Mouse (Mus musculus): ENCODE data around the gene Map3k13. TPM values are rescaled to one million over a fixed set of nuclear protein-coding genes. Genes with fewer than 3 reads are reported as not detected.

Map3k13 gene
- polyA plus RNA-seq, 1 experiment from 2014 or later = 0.84 TPM

DNA sequence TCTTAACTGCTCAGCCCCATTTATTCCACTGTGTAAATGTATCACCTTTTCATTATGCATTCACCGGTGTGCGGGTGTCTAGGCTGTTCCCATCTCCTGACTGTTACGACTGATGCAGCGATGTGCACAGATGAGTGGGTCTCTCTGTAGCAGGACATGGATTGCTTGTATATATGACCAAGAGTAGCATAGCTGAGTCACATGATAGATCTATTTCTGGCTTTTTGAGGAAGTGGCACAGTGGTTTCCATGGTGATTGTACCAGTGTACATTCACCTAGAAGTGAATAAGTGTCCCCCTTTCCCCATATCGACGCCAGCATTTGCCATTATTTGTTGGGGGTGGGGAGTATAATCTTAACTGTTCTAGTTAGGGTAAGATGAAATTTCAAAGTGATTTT is 119.2 kb downstream of the Map3k13 start:
- peaks cover 7% of the 10 kb centered on the region; the same call in 1 of the 2 replicates for H3K4me1 ChIP-seq (replicated peaks)
- no peaks in the 10 kb centered on the region for H3K9me3 ChIP-seq (replicated peaks)
- WGBS = 88% methylated on average over 6 of the region's 6 CpGs
- peaks cover 10% of the 10 kb centered on the region; the same call in 1 of the 2 replicates for H3K36me3 ChIP-seq
- no peak overlapping the region for H3K27ac ChIP-seq (ENCODE audit: poor library complexity, severe bottlenecking)
- H3K9ac ChIP-seq = no peak overlapping the region
- H3K27me3 ChIP-seq (replicated peaks) = no peaks in the 10 kb centered on the region
- ATAC-seq (ENCODE audit: insufficient number of reproducible peaks, low FRiP score) = no peak
- H3K4me3 ChIP-seq = no peak overlapping the region
- no peak overlapping the region for H3K4me2 ChIP-seq

DNA sequence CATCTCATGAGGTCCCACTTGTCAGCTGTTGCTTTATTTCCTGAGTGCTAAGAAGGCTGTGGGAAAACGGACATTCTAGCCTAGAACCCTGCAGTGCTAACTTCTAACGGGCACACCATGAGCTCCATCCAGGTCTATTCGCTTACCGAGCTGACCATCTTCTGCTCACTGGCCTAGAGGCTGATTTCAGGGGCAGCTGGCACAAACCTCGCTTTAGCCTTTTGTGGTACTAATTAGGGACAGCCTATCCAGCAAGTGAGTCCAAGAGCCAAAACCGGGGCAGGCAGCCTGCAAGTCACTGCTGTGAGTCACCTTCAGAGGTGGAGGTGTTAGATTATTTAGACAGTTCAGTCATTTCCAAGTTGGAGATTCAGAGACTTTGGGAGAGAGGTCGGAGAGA is 122.5 kb downstream of the Map3k13 start:
- no peaks in the 10 kb centered on the region for H3K27me3 ChIP-seq (replicated peaks)
- no peak overlapping the region for H3K4me2 ChIP-seq
- H3K27ac ChIP-seq (ENCODE audit: poor library complexity, severe bottlenecking) = no peak overlapping the region
- 0 out of 2 replicates have a peak, but pooled peaks cover 5% of the 10 kb centered on the region for H3K4me1 ChIP-seq (replicated peaks)
- H3K4me3 ChIP-seq = no peak overlapping the region
- no peaks in the 10 kb centered on the region for H3K9me3 ChIP-seq (replicated peaks)
- WGBS = 65% methylated on average over 7 of the region's 7 CpGs
- H3K9ac ChIP-seq = no peak overlapping the region
- ATAC-seq (ENCODE audit: insufficient number of reproducible peaks, low FRiP score) = no peak
- peaks cover 15% of the 10 kb centered on the region for H3K36me3 ChIP-seq

DNA sequence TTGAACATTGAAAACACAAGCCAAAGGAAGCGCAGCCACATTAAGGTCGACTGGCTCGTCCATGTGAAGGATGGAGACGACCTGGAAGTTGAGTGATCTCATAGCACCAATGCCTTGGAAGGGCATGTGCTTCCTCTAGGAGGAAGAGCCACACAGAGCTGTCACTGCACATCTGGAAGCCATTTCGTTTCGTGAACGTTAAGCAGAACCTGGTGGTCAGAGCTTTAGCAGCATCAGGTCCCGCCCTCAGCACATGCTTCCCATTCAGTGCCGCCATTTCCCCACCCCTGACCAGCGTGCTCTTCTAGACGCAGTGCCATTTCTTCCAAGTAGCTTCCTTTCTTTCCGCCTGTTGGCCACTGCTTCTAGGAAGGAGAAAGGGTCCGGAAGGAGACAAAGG is 134.3 kb downstream of the Map3k13 start:
- Histone ChIP-seq H3K27me3 (replicated peaks) (no peaks in the 10 kb centered on the region), H3K9me3 (replicated peaks) (no peaks in the 10 kb centered on the region), H3K9ac (no peak overlapping the region), H3K4me2 (no peak overlapping the region), H3K4me1 (replicated peaks) (no peaks in the 10 kb centered on the region), H3K4me3 (no peak overlapping the region), H3K27ac (ENCODE audit: poor library complexity, severe bottlenecking) (no peak overlapping the region), H3K36me3 (peaks cover 21% of the 10 kb centered on the region)
- no peak for ATAC-seq (ENCODE audit: insufficient number of reproducible peaks, low FRiP score)
- WGBS = 72% methylated on average over 13 of the region's 13 CpGs

DNA sequence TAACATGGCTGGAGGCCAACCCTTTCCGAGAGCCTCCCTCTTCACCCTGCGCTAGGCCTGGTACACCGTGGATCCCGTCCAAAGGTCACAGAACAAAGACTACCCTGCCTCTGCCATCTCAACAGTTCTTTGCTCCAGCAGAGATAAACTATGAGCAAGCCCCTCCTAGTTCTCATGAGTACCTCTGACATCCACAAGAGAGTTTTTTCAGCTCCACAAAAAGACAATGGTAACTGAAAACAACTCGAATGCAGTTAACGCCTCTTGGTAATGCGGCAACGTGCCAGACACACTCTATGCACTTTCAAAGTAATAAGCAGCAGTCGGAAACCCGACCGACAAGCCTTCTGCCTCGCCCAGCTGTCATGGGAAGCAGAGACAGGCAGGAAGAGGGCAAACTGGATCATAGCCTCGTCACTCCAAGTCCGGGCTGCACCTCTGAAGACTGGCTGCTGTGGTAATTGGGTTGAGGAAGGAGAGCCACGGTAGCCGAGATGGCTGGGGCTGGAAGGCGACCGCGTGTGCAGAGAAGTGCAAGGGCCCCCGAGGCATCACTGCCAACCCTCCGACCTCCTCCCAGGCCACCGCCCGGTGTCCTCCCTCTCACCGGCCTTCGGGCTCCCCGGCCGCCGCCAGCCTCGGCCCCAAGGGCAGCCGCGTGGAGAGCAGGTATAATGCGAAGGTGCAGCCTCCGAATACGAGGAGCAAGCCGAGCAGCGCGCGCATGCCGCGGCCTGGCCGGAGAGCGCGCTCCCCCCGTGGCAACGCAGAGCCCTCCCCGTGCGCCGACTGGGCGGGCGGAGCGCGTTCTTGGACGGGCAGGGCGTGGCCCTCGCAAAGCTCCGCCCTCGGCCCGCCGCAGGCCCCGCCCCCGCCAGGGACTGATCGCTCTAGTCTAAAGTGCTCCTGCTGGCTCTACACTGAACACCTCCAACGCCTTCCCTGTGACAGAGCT is 152.9 kb downstream of the Map3k13 start, which contains the start of gene Tmem41a:
Gene Tmem41a, minus strand, starts transcription at position 792 of the 955 bp plus-strand sequence.
- H3K4me2 ChIP-seq = peak within 1 kb of the TSS; percentile 91
- H3K9ac ChIP-seq = peak within 1 kb of the TSS; percentile 80
- peak within 1 kb of the TSS; percentile 58 for H3K27ac ChIP-seq (ENCODE audit: poor library complexity, severe bottlenecking)
- H3K9me3 ChIP-seq (replicated peaks) = no peaks in the 10 kb centered on the region
- under 1% methylated on average over 63 of the region's 63 CpGs for WGBS
- peaks cover 18% of the 10 kb centered on the region for H3K4me1 ChIP-seq (replicated peaks)
- ATAC-seq (ENCODE audit: insufficient number of reproducible peaks, low FRiP score) = peak; percentile 95
- 0 out of 2 replicates have a peak, but pooled peaks cover 4% of the 10 kb centered on the region for H3K36me3 ChIP-seq
- H3K27me3 ChIP-seq (replicated peaks) = no peaks in the 10 kb centered on the region; the same call in 1 of the 2 replicates
- peak within 1 kb of the TSS; percentile 80 for H3K4me3 ChIP-seq

DNA sequence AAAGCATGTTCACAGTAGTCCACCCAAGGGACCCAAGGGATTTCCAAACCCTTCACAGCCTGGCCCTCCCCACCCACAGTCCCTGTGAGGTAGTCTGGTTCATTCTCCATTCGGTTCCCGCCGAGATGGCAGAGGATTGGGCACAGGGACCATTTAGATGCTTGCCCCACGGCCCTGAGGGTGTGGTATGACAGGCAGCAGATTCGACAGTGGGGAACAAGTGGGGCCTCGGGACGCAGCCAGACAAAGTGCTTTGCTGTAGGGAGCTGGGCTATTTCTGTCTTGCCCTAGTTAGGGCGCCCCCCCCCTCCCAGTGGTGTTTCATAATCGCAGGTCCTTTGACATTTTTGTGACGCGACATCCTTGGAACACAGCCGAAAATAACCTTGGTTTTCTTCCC is 161.4 kb downstream of the Map3k13 start:
- no peaks in the 10 kb centered on the region for H3K36me3 ChIP-seq
- H3K4me3 ChIP-seq = peak overlapping the region; percentile 24; the same call in 1 of the 2 replicates
- no peaks in the 10 kb centered on the region; the same call in 1 of the 2 replicates for H3K27me3 ChIP-seq (replicated peaks)
- peaks cover 14% of the 10 kb centered on the region for H3K4me1 ChIP-seq (replicated peaks)
- H3K9ac ChIP-seq = peak overlapping the region; percentile 66
- peak overlapping the region; percentile 59 for H3K4me2 ChIP-seq
- peak; percentile 64 for ATAC-seq (ENCODE audit: insufficient number of reproducible peaks, low FRiP score)
- 0 out of 2 replicates have a peak, but pooled peaks cover 5% of the 10 kb centered on the region for H3K9me3 ChIP-seq (replicated peaks)
- 40% methylated on average over 12 of the region's 12 CpGs for WGBS
- H3K27ac ChIP-seq (ENCODE audit: poor library complexity, severe bottlenecking) = peak overlapping the region; percentile 75; the same call in 1 of the 2 replicates

DNA sequence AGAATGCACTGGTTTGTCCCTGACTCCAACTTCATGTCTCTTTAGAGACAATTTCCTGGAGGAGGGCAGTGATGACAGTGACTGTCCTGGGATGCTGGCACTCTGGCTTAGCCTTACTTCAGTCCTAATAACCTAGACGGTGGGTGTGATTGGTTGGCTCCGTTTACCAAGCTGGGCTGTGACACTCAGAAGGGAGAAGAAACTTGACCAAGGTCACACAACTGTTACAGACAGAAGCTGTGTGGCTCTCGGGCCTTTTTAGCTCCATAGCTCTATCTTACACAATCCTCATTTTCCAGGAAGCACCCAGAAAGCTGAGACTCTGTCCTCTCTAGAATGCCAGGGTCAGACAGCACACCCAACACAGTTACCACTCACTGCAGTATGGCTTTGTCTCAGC is 171.4 kb downstream of the Map3k13 start:
- 70% methylated on average over 3 of the region's 3 CpGs for WGBS
- no peaks in the 10 kb centered on the region for H3K36me3 ChIP-seq
- H3K9me3 ChIP-seq (replicated peaks) = no peaks in the 10 kb centered on the region; the same call in 1 of the 2 replicates
- H3K4me3 ChIP-seq = no peak overlapping the region
- H3K27me3 ChIP-seq (replicated peaks) = peaks cover 3% of the 10 kb centered on the region; the same call in 1 of the 2 replicates
- H3K4me1 ChIP-seq (replicated peaks) = no peaks in the 10 kb centered on the region
- no peak overlapping the region for H3K4me2 ChIP-seq
- no peak for ATAC-seq (ENCODE audit: insufficient number of reproducible peaks, low FRiP score)
- no peak overlapping the region for H3K27ac ChIP-seq (ENCODE audit: poor library complexity, severe bottlenecking)
- H3K9ac ChIP-seq = no peak overlapping the region

DNA sequence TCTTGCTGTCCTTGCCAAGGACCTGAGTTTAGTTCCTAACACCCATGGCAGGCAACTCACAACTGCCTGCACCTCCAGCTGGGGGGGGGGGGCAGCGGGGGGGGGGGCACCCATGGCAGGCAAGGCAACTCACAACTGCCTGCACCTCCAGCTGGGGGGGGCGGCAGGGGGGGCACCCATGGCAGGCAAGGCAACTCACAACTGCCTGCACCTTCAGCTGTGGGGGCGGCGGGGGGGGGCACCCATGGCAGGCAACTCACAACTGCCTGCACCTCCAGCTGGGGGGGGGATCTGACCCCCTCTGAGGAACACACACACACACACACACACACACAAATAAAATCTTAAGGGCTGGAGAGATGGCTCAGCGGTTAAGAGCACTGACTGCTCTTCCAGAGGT is 175.7 kb downstream of the Map3k13 start:
- Histone ChIP-seq H3K9me3 (replicated peaks) (no peaks in the 10 kb centered on the region; the same call in 1 of the 2 replicates), H3K9ac (no peak overlapping the region), H3K27me3 (replicated peaks) (no peaks in the 10 kb centered on the region), H3K4me2 (no peak overlapping the region), H3K4me1 (replicated peaks) (no peaks in the 10 kb centered on the region), H3K36me3 (no peaks in the 10 kb centered on the region), H3K27ac (ENCODE audit: poor library complexity, severe bottlenecking) (no peak overlapping the region), H3K4me3 (no peak overlapping the region)
- 0 out of 2 replicates have a peak, but pooled peaks have one; percentile 39 for ATAC-seq (ENCODE audit: insufficient number of reproducible peaks, low FRiP score)
- WGBS = 81% methylated on average over 5 of the region's 5 CpGs

DNA sequence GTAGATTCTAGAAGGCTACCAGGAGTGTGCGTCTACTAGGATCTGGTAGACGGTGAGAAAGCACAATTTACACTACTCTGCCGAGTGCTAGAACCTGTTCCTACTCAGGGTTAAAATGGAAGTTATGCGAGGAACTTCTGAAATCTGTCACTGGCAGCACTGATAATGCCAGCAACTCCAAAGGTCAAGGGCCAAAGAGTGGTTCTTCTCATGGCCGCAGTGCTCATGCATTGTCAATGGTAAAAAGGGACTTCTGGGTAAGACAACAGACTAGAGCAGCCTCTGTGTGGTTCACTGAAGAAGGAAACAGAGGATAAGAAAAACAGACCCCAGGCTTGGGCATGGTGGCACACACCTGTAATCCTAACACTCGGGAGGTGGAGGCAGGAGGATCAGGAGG is 176.4 kb downstream of the Map3k13 start:
- Histone ChIP-seq H3K4me2 (no peak overlapping the region), H3K9me3 (replicated peaks) (no peaks in the 10 kb centered on the region; the same call in 1 of the 2 replicates), H3K36me3 (no peaks in the 10 kb centered on the region), H3K27me3 (replicated peaks) (0 out of 2 replicates have a peak, but pooled peaks cover 2% of the 10 kb centered on the region), H3K9ac (no peak overlapping the region), H3K4me1 (replicated peaks) (no peaks in the 10 kb centered on the region; the same call in 1 of the 2 replicates), H3K27ac (ENCODE audit: poor library complexity, severe bottlenecking) (no peak overlapping the region), H3K4me3 (no peak overlapping the region)
- no peak for ATAC-seq (ENCODE audit: insufficient number of reproducible peaks, low FRiP score)
- WGBS = 71% methylated on average over 6 of the region's 6 CpGs

DNA sequence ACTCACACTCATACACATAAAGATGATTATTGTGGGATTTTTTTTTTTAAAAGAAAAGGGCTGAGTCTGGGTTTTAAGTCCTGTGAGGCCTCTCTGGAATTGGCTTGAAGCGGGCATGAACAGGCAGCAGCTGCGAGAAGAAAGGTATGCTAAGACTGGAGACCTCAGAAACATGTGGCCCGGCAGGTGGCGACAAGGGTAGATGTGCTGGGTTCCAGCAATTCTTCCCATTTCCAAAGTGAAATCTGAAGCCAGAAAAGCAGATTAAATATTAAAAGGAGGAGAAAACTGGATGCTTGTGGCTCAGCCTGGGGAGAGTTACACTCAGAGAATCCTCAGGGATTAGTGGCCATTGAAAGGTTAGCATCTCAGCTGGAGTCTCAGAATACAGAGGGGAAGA is 177.3 kb downstream of the Map3k13 start:
- Histone ChIP-seq H3K4me1 (replicated peaks) (peaks cover 9% of the 10 kb centered on the region; the same call in 1 of the 2 replicates), H3K27ac (ENCODE audit: poor library complexity, severe bottlenecking) (no peak overlapping the region), H3K9me3 (replicated peaks) (no peaks in the 10 kb centered on the region; the same call in 1 of the 2 replicates), H3K36me3 (no peaks in the 10 kb centered on the region), H3K4me2 (no peak overlapping the region), H3K9ac (no peak overlapping the region), H3K27me3 (replicated peaks) (0 out of 2 replicates have a peak, but pooled peaks cover 5% of the 10 kb centered on the region), H3K4me3 (no peak overlapping the region)
- ATAC-seq (ENCODE audit: insufficient number of reproducible peaks, low FRiP score) = no peak
- WGBS = 66% methylated on average over 4 of the region's 4 CpGs

DNA sequence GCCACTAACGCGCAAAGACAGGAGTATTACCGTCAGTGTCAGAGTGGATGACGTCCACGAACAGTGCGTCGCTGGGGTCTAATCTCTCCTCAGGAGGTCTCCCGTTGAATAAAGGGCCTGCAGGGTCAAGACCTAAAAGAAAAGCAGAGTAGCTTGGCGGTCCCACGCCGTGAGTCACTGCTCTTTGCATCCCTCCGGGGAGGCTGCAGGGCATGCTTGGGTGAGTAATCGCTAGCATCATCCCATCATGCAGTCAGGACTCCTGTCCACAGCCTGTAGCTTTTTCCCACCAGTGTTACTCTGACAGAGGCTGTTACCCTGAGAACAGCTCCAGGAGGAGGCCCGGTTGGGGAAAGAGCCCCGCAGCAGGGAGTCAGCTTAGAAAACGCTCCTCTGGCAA is 182.1 kb downstream of the Map3k13 start:
- Histone ChIP-seq H3K9me3 (replicated peaks) (no peaks in the 10 kb centered on the region), H3K27me3 (replicated peaks) (peaks cover 5% of the 10 kb centered on the region; the same call in 1 of the 2 replicates), H3K4me3 (peak overlapping the region; percentile 11), H3K4me2 (peak overlapping the region; percentile 60), H3K9ac (no peak overlapping the region), H3K4me1 (replicated peaks) (peaks cover 10% of the 10 kb centered on the region; the same call in 1 of the 2 replicates), H3K27ac (ENCODE audit: poor library complexity, severe bottlenecking) (no peak overlapping the region), H3K36me3 (no peaks in the 10 kb centered on the region)
- WGBS = 3% methylated on average over 16 of the region's 16 CpGs
- ATAC-seq (ENCODE audit: insufficient number of reproducible peaks, low FRiP score) = no peak

DNA sequence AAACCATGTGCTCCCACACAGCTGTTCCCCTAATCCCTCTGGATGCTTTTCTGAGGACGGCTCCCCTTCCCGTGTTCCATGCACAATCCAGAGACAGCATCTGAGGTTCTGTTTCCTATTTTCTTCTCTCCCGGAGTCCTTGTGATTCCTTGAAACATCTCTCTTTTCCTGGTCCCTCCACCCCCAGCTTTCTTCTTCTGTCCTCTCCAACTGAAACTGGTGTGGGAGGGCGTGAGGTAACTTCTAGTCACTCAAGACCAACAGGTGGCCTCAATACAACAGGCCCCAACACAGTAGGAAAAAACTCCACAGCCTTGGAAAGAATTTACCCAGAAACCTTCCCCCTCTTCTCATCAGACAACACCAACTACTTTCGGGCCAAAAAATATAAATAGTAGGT is 183.2 kb downstream of the Map3k13 start:
- H3K9me3 ChIP-seq (replicated peaks) = no peaks in the 10 kb centered on the region; the same call in 1 of the 2 replicates
- H3K4me3 ChIP-seq = no peak overlapping the region
- WGBS = 69% methylated on average over 5 of the region's 5 CpGs
- no peaks in the 10 kb centered on the region for H3K36me3 ChIP-seq
- ATAC-seq (ENCODE audit: insufficient number of reproducible peaks, low FRiP score) = no peak
- no peak overlapping the region for H3K9ac ChIP-seq
- peaks cover 10% of the 10 kb centered on the region; the same call in 1 of the 2 replicates for H3K4me1 ChIP-seq (replicated peaks)
- no peak overlapping the region for H3K27ac ChIP-seq (ENCODE audit: poor library complexity, severe bottlenecking)
- H3K27me3 ChIP-seq (replicated peaks) = peaks cover 5% of the 10 kb centered on the region; the same call in 1 of the 2 replicates
- no peak overlapping the region for H3K4me2 ChIP-seq
